Mouse (Mus musculus): ENCODE measurements around the gene Gipc3. TPM values are rescaled to one million over a fixed set of nuclear protein-coding genes. Genes with fewer than 3 reads are reported as not detected.

Gene Gipc3
- total and polyA plus RNA-seq, 3 experiments, result 4.8 to 6.4 (median 5.5) TPM

DNA sequence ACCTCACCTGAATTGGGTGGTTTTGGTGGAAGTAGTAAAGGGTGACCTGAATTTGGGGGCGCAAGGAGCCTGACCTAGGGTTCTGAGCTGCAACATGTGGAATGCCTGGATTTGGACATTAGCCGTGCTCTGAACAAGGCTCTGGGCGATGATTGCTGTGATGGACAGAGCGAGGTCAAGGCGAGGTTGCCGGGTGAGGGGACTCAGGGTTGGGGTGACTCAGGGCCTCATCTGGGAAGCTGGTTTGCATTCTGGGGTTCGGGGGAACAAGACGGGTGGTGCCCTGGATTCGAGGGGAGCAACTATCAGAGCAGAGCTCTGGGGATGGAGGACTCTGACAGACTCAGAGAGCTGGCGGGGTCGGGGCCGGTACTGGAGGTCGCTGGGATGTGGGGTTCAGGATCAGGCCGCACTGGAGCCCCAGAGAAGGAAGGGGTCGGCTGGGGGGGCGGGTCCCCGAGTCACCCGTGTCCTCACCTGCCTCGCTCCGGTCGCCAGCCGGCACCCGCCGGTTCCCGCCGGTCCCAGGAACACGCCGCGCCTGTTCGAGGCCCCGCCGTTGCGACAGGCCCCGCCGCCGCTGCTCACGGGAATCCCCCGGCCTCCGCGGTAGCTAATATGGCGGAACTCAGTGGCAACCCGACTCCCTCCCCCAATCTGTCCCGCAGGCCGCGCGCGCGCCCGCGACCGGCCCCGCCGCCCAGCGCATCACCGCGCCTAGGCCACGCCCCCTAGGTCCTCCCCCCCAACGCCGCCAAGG is 34.9 kb upstream of the Gipc3 start, which contains the start of gene Fzr1:
TSS of gene Fzr1 (minus strand) at position 724 of the 760 bp plus-strand sequence.
- H3K27ac ChIP-seq, result peak within 1 kb of the TSS; percentile 93
- intact Hi-C loops (cut with DNase I), result loop anchor here (2.0 kb wide), 1 partner anchor 27 kb away; the partner anchor contains the start of gene Hmg20b
- peaks cover 4% of the 10 kb centered on the region; the same call in 1 of the 2 replicates for H3K4me1 ChIP-seq (ENCODE audit: control insufficient read depth, insufficient read depth, low read length)
- no peaks in the 10 kb centered on the region for H3K36me3 ChIP-seq (ENCODE audit: control insufficient read depth, insufficient read depth, low read length)
- H3K27me3 ChIP-seq (ENCODE audit: control insufficient read depth, insufficient read depth, low read length), result no peaks in the 10 kb centered on the region
- peaks cover 2% of the 10 kb centered on the region for H3K79me2 ChIP-seq (replicated peaks; ENCODE audit: control insufficient read depth, insufficient read depth, low read length)
- DNase-seq, result no peak
- WGBS, result under 1% methylated on average over 56 of the region's 59 CpGs
- TF ChIP-seq CTCF (IDR thresholded peaks at IDR 0.05), result no peak
- TF ChIP-seq EP300 (IDR thresholded peaks at IDR 0.05; ENCODE audit: insufficient read depth, low read depth, low read length), result no peak
- no peak; the same call in 1 of the 2 replicates for TF ChIP-seq POLR2A (IDR thresholded peaks at IDR 0.05; ENCODE audit: insufficient read depth, low read depth, low read length)
- H3K4me3 ChIP-seq, result peak within 1 kb of the TSS; percentile 99
- peak within 1 kb of the TSS; percentile 82 for H3K9ac ChIP-seq (ENCODE audit: low read depth, low read length)

DNA sequence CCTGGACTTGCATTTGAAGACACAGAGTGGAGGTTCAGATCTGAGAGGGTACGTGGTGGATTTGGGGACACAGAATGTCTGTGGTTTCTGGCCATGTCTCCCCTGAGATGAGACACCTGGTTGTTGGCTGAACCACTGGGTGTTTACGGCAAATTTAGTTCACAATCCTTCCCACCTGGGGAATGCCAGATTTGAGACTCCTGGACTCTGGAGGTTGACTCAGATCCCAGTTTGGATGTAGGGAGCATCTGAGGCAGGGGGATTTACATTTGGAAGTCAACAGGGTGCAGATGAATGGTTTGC is 34.2 kb upstream of the Gipc3 start:
- intact Hi-C loops (cut with DNase I), result loop anchor here (2.0 kb wide), 1 partner anchor 27 kb away; the partner anchor contains the start of gene Hmg20b
- no peaks in the 10 kb centered on the region for H3K27me3 ChIP-seq (ENCODE audit: control insufficient read depth, insufficient read depth, low read length)
- H3K79me2 ChIP-seq (replicated peaks; ENCODE audit: control insufficient read depth, insufficient read depth, low read length), result peaks cover 2% of the 10 kb centered on the region
- H3K4me1 ChIP-seq (ENCODE audit: control insufficient read depth, insufficient read depth, low read length), result peaks cover 4% of the 10 kb centered on the region; the same call in 1 of the 2 replicates
- TF ChIP-seq EP300 (IDR thresholded peaks at IDR 0.05; ENCODE audit: insufficient read depth, low read depth, low read length) (no peak), POLR2A (IDR thresholded peaks at IDR 0.05; ENCODE audit: insufficient read depth, low read depth, low read length) (no peak), CTCF (IDR thresholded peaks at IDR 0.05) (no peak)
- no peaks in the 10 kb centered on the region for H3K36me3 ChIP-seq (ENCODE audit: control insufficient read depth, insufficient read depth, low read length)
- WGBS, result 50% methylated on average over 2 of the region's 2 CpGs
- peak overlapping the region; percentile 99 for H3K4me3 ChIP-seq
- H3K27ac ChIP-seq, result peak overlapping the region; percentile 93; the same call in 1 of the 2 replicates
- no peak for DNase-seq
- peak overlapping the region; percentile 82 for H3K9ac ChIP-seq (ENCODE audit: low read depth, low read length)

DNA sequence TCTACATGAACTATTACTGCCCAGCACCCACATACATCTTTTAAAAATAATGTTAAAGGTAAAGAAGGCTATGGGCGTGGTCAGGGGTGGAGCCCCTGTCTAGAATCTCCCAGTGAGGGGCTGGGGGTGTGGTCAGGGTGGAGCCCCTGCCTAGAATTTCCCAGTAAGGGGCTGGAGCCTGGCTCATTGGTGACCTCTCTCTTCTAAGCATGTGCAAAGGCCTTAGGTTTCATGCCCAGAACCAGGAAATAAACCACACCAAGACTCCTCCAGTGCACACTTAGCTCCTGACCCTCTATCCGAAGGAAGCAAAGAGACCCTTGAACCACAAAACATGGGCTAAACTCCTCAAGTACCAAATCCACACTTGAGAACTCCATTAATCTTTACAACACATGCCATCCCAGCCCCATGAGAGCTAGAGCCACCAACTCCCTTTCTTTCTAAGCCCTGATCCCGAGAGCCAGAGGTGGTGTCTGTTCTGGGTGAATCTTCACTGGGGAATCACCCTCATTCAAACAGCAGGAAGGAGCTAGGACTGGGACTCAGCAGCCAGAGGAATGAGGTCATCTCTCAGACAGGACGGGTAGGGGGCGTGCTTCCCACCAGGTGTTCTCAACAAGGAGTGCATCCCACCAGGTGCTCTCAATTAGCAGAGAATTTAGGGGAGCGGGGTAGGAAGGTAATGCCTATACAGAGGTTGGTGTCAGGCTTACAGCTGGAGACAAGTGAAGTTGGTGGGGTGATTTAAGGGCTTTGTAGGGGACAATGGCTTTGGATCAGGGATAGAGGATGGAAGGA is 33.7 kb upstream of the Gipc3 start:
- H3K27me3 ChIP-seq (ENCODE audit: control insufficient read depth, insufficient read depth, low read length), result no peaks in the 10 kb centered on the region
- intact Hi-C loops (cut with DNase I), result loop anchor here (2.0 kb wide), 1 partner anchor 26 kb away; the partner anchor contains the start of gene Hmg20b
- no peak overlapping the region for H3K4me3 ChIP-seq
- 41% methylated on average over 6 of the region's 6 CpGs for WGBS
- no peak for TF ChIP-seq CTCF (IDR thresholded peaks at IDR 0.05)
- TF ChIP-seq POLR2A (IDR thresholded peaks at IDR 0.05; ENCODE audit: insufficient read depth, low read depth, low read length), result no peak
- no peak for TF ChIP-seq EP300 (IDR thresholded peaks at IDR 0.05; ENCODE audit: insufficient read depth, low read depth, low read length)
- H3K79me2 ChIP-seq (replicated peaks; ENCODE audit: control insufficient read depth, insufficient read depth, low read length), result peaks cover 2% of the 10 kb centered on the region
- H3K4me1 ChIP-seq (ENCODE audit: control insufficient read depth, insufficient read depth, low read length), result peaks cover 4% of the 10 kb centered on the region; the same call in 1 of the 2 replicates
- H3K27ac ChIP-seq, result no peak overlapping the region
- no peak for DNase-seq
- no peaks in the 10 kb centered on the region for H3K36me3 ChIP-seq (ENCODE audit: control insufficient read depth, insufficient read depth, low read length)
- no peak overlapping the region; the same call in 1 of the 2 replicates for H3K9ac ChIP-seq (ENCODE audit: low read depth, low read length)

DNA sequence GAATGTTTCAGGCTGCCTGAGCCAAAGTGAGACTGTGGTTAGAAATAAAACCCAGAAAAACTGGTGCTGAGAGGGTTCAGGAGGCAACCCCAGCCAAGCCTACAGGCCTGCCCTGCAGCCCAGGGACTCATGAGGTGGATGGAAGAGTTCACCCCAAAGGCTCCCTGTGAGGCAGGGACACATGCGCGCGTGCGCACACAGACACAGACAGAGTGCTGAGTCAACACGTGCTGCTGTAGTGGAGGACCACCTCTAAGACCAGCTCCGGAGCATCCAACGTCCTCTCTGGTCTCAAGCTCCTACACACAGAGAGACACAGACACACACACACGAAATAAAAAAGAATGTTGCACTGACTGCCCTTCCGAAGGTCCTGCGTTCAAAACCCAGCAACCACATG is 32.3 kb upstream of the Gipc3 start:
- Histone ChIP-seq H3K27me3 (ENCODE audit: control insufficient read depth, insufficient read depth, low read length) (no peaks in the 10 kb centered on the region), H3K36me3 (ENCODE audit: control insufficient read depth, insufficient read depth, low read length) (no peaks in the 10 kb centered on the region), H3K79me2 (replicated peaks; ENCODE audit: control insufficient read depth, insufficient read depth, low read length) (peaks cover 2% of the 10 kb centered on the region), H3K4me3 (no peak overlapping the region), H3K4me1 (ENCODE audit: control insufficient read depth, insufficient read depth, low read length) (peaks cover 4% of the 10 kb centered on the region; the same call in 1 of the 2 replicates), H3K9ac (ENCODE audit: low read depth, low read length) (no peak overlapping the region), H3K27ac (no peak overlapping the region)
- TF ChIP-seq POLR2A (IDR thresholded peaks at IDR 0.05; ENCODE audit: insufficient read depth, low read depth, low read length) (no peak), CTCF (IDR thresholded peaks at IDR 0.05) (no peak), EP300 (IDR thresholded peaks at IDR 0.05; ENCODE audit: insufficient read depth, low read depth, low read length) (no peak)
- WGBS, result 94% methylated on average over 10 of the region's 10 CpGs
- DNase-seq, result no peak
- intact Hi-C loops (cut with DNase I), result no loop called here

DNA sequence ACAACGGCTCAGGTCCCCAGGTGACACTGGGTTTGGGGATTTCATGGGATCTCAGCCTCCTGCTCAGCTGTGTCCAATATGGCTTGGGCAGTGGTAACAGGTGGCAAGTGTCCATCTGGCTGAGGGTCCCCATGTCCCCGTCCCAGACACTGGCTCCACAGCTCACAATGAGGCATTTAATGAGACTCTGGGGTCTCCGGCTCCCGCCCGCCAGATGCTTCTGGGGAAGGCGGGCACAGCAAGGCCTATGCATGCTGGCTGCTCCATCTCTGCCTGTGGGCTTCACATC is 24.1 kb upstream of the Gipc3 start:
- Histone ChIP-seq H3K4me1 (ENCODE audit: control insufficient read depth, insufficient read depth, low read length) (peaks cover 7% of the 10 kb centered on the region), H3K27ac (no peak overlapping the region), H3K79me2 (replicated peaks; ENCODE audit: control insufficient read depth, insufficient read depth, low read length) (no peaks in the 10 kb centered on the region), H3K4me3 (no peak overlapping the region), H3K36me3 (ENCODE audit: control insufficient read depth, insufficient read depth, low read length) (no peaks in the 10 kb centered on the region), H3K27me3 (ENCODE audit: control insufficient read depth, insufficient read depth, low read length) (no peaks in the 10 kb centered on the region), H3K9ac (ENCODE audit: low read depth, low read length) (no peak overlapping the region)
- WGBS, result 93% methylated on average over 6 of the region's 6 CpGs
- TF ChIP-seq CTCF (IDR thresholded peaks at IDR 0.05), result no peak
- no peak for TF ChIP-seq EP300 (IDR thresholded peaks at IDR 0.05; ENCODE audit: insufficient read depth, low read depth, low read length)
- no peak for TF ChIP-seq POLR2A (IDR thresholded peaks at IDR 0.05; ENCODE audit: insufficient read depth, low read depth, low read length)
- no peak for DNase-seq
- intact Hi-C loops (cut with DNase I), result no loop called here
